Mouse (Mus musculus) neural tube, embryonic 12.5 days (tissue): ENCODE data around the gene Olfr165. TPM values are rescaled to one million over a fixed set of nuclear protein-coding genes. Genes with fewer than 3 reads are reported as not detected.
"Not testable (repeated sequence)": the region's sequence is repeated elsewhere in the genome, so short reads cannot be mapped to it uniquely, and the experiment has no call there.

ENCODE experiments used
- ATAC-seq: fragments of 200-750 bp; cut with Nextera tagmentation; 2 replicates; pipeline ENCODE4 v1.8.0; 2017; ENCODE audit warnings: low read depth, mild to moderate bottlenecking, moderate TSS enrichment, moderate library complexity; ENCODE audit not compliant: low FRiP score
- H3K27ac ChIP-seq: fragments of 300-500 bp; sonication (generic); 2 replicates; pipeline ENCODE4 v1.5.1; 2016
- H3K27me3 ChIP-seq: fragments of 300-500 bp; sonication (generic); replicated peaks from 2 replicates; pipeline ENCODE4 v1.6.1; 2016; ENCODE audit warnings: mild to moderate bottlenecking
- H3K36me3 ChIP-seq: fragments of 300-500 bp; sonication (generic); 2 replicates; pipeline ENCODE4 v1.6.1; 2016; ENCODE audit warnings: mild to moderate bottlenecking
- H3K4me1 ChIP-seq: fragments of 300-500 bp; sonication (generic); 2 replicates; pipeline ENCODE4 v1.6.1; 2016
- H3K4me2 ChIP-seq: fragments of 300-500 bp; sonication (generic); replicated peaks from 2 replicates; pipeline ENCODE4 v1.6.1; 2016; ENCODE audit warnings: mild to moderate bottlenecking
- H3K4me3 ChIP-seq: fragments of 300-500 bp; sonication (generic); 2 replicates; pipeline ENCODE4 v1.5.1; 2016
- H3K9ac ChIP-seq: fragments of 300-500 bp; sonication (generic); 2 replicates; pipeline ENCODE4 v1.6.1; 2016; ENCODE audit warnings: mild to moderate bottlenecking
- H3K9me3 ChIP-seq: fragments of 300-500 bp; sonication (generic); 2 replicates; pipeline ENCODE4 v1.6.1; 2016; ENCODE audit warnings: mild to moderate bottlenecking
- WGBS: fragments of 180-500 bp; shearing (Covaris S2); methylation state at CpG from one replicate; pipeline ENCODE4 v1.1.7; 2016; 5-methylcytosine and 5-hydroxymethylcytosine counted together
- polyA plus RNA-seq: library from polyadenylated mRNA; unstranded; fragments of >200 nt; fragmentation: Nextera tagmentation; extraction: Ambion mirVana; gene quantifications from 2 replicates; pipeline ENCODE4 v1.2.1, GENCODE M21; 2016

Olfr165 gene
- not detected in 2 replicates for polyA plus RNA-seq

DNA sequence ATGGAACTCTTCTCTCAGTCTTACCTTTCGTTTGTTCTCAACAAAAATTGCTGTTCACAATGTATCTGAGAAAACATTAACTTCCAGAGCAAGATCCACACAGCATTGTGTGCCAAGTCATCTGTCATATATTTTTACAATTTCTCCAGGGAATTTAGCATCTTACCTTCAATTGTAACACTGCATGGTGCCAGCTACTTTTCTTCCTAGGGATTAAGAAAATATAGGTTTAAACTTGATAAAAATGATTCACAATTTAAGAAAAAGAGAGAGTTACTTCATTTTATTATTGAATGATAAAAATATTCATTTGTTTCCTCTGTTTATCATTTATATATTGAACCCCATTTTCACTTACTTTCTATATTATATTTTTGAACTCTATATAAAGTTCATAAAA is at the start of gene Olfr165:
Gene Olfr165 (minus strand): TSS at position 101 of the 400 bp plus-strand sequence.
- H3K36me3 ChIP-seq = no peaks in the 10 kb centered on the region
- H3K27ac ChIP-seq = no peak within 1 kb of the TSS
- H3K27me3 ChIP-seq = no peaks in the 10 kb centered on the region
- H3K9me3 ChIP-seq = no peaks in the 10 kb centered on the region
- H3K9ac ChIP-seq = no peak within 1 kb of the TSS
- no peaks in the 10 kb centered on the region for H3K4me1 ChIP-seq
- no peak within 1 kb of the TSS for H3K4me3 ChIP-seq
- no peak for ATAC-seq
- no peak within 1 kb of the TSS for H3K4me2 ChIP-seq
- 67% methylated on average over 1 of the region's 1 CpGs for WGBS

GRCm38 (mm10) chr16:19464365-19464764 is 41.4 kb upstream of the Olfr165 start:
- ATAC-seq = no peak
- Histone ChIP-seq H3K9ac (no peak overlapping the region), H3K4me1 (no peaks in the 10 kb centered on the region), H3K36me3 (no peaks in the 10 kb centered on the region), H3K9me3 (peaks cover 10% of the 10 kb centered on the region; the same call in 1 of the 2 replicates), H3K27me3 (no peaks in the 10 kb centered on the region), H3K27ac (no peak overlapping the region), H3K4me2 (no peak overlapping the region), H3K4me3 (no peak overlapping the region)
- 79% methylated on average over 1 of the region's 1 CpGs for WGBS

GRCm38 (mm10) chr16:19458741-19459140 is 35.8 kb upstream of the Olfr165 start:
- H3K27me3 ChIP-seq, H3K36me3 ChIP-seq, H3K4me3 ChIP-seq, H3K9ac ChIP-seq, H3K9me3 ChIP-seq, H3K4me1 ChIP-seq, ATAC-seq, H3K27ac ChIP-seq, H3K4me2 ChIP-seq: not testable (repeated sequence)
- WGBS = 75% methylated on average over 4 of the region's 4 CpGs

- Histone ChIP-seq H3K27me3 (no peaks in the 10 kb centered on the region), H3K27ac (no peak overlapping the region), H3K4me1 (no peaks in the 10 kb centered on the region), H3K4me2 (no peak overlapping the region), H3K9me3 (peaks cover 4% of the 10 kb centered on the region; the same call in 1 of the 2 replicates), H3K9ac (no peak overlapping the region), H3K4me3 (no peak overlapping the region), H3K36me3 (no peaks in the 10 kb centered on the region)
- no peak for ATAC-seq
- WGBS = 61% methylated on average over 3 of the region's 3 CpGs
Observed at GRCm38 (mm10) chr16:19387984-19388383, 35.0 kb downstream of the Olfr165 start.

Other genes with a start within 250 kb of the Olfr165 start
- gene Olfr164, start 109.1 kb downstream of the Olfr165 start, polyA plus RNA-seq = not detected in 2 replicates
- not detected in 2 replicates for gene Olfr166, start 60.6 kb upstream of the Olfr165 start, polyA plus RNA-seq
- not detected in 2 replicates for gene Olfr167, start 99.1 kb upstream of the Olfr165 start, polyA plus RNA-seq
- not detected in 2 replicates for gene Olfr168, start 112.4 kb upstream of the Olfr165 start, polyA plus RNA-seq
- not detected in 2 replicates for gene Olfr169, start 148.7 kb upstream of the Olfr165 start, polyA plus RNA-seq
- not detected in 2 replicates for gene Olfr170, start 188.7 kb upstream of the Olfr165 start, polyA plus RNA-seq
- gene Olfr171, start 206.8 kb upstream of the Olfr165 start, polyA plus RNA-seq = not detected in 2 replicates